Mouse (Mus musculus): ENCODE results near the gene Fam117b. TPM values are rescaled to one million over a fixed set of nuclear protein-coding genes. Genes with fewer than 3 reads are reported as not detected.

Fam117b gene
- total RNA-seq, 4 experiments from 2014 or later: 39.3 to 54.0 (median 45.2) TPM

DNA sequence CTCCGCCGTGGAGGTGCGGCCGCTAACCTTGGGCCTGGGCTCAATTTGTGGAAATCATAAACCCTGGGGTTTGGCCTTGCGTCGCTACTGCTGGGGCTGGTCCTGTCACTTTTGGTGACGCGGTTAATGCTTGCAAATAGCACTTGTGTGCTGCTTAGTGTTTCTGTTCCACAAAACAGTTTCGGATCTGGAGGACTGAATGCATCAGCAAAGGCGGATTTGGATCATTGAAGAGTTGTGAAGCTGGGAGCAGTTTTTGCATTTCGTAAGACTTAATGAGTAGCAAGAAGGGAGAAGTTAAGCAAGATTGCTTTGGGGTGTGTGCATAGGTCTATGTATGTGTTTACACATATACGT, 1.0 kb downstream of the Fam117b start:
- DNase-seq: no peak

DNA sequence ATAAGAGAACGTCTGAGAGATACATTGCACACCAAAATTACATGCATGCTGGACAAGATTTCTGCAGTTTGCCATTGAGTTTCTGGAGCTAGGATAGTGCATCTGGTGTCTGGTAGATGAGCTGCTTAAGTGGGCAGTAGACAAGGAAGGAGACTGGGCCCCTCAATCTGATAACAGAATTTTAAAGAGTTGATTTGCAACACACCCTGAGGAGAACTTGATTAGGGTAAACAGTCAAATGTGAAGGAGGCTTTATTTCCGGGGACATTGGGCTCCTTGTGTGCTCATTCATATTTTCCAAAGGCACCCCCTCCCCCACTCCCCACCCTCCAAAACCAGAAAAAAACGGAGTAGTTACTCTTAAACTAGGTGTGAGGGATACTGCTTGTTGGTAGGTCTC, 2.0 kb downstream of the Fam117b start:
- no peak for DNase-seq

- no peak for DNase-seq
Measured at GRCm38 (mm10) chr1:59915843-59916610, 3.2 kb downstream of the Fam117b start.

DNA sequence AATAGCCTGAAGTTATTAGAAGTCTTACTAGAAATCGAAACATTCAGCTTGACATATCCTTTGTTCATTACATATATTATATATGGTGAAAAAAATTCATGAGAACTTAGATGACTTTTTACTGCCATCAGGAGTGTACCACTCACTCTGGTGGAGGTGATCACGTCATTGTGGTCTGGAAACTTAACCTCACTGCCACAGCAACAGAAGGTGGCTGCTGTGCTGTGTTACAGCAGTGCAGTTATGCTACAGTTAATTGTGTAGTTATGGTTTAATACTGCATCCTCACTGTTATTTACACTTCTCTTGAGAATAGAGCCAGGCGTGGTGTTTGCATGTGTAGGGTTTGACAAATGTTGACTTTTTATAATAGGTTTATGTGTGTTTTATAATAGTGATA, 4.6 kb downstream of the Fam117b start:
- no peak for DNase-seq

DNA sequence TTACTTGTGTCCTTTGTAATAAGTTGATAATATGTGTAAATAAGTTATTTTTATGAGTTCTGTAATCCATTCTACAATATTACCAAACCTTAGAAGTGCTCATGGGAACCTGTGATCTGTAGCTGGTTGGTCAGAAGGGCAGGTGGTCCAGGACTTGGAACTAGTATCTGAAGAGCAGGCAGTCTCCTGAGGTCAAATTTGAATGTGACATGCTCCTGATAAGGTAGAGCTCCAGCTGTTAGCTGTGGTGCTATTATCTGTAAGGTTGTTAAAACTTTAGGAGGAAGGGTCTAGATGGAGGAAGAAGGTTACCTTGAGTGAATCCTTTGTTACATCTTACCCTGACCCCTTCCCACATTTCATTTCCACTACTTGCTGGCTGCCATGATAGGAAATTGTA, 5.3 kb downstream of the Fam117b start:
- DNase-seq: no peak

DNA sequence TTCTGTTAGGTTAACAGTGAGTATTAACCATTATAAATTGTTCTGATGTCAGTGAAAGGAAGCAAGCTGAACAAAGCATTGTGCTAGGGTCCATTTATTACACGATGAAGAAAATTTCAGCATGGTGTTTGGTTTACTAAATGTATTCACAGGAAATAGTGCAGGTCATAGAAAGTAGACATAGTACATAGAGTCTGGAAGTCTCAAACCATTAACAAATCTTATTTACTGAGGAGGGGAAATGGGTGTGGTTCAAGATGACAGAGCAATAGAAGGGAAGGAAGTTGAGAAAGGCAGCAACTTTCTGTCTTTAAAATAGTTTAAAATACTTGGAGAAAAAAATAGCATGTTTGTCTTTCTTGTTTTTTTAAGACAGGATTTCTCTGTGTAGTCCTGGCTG, 10.4 kb downstream of the Fam117b start:
- no peak for DNase-seq

GRCm38 (mm10) chr1:59923673-59924072, 10.9 kb downstream of the Fam117b start:
- no peak for DNase-seq

GRCm38 (mm10) chr1:59924411-59924810, 11.6 kb downstream of the Fam117b start:
- no peak for DNase-seq

DNA sequence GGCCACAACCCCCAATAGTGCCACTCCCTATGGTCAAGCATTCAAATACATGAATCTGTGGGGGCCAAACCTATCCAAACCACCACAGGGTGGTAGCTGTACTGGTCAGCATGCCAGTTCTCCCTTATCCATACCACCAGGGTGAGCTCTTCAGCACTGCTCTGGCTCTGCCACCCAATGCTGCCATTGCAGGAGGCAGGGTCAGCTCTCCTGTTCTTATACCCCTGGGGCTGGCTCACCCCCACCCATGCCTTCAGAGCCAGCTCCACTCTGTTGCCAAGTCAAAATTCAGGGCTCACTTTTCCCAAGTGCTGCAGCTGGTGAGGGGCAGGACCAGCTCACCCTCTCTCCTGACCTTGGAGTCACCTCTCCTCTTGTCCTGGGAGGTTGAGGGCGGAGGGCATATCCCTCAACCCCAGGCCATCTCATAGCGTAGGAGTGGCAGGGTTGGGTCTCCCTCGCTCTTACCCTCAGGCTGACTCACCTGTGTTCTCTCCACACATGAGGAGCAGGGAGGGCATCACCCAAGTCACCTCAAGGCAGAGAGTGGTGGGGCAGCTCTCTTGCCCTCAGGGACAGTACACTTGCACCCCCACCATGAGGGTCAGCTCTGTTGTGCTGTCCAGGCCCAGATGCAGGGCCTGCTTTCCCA, 13.3 kb downstream of the Fam117b start:
- no peak for DNase-seq

DNA sequence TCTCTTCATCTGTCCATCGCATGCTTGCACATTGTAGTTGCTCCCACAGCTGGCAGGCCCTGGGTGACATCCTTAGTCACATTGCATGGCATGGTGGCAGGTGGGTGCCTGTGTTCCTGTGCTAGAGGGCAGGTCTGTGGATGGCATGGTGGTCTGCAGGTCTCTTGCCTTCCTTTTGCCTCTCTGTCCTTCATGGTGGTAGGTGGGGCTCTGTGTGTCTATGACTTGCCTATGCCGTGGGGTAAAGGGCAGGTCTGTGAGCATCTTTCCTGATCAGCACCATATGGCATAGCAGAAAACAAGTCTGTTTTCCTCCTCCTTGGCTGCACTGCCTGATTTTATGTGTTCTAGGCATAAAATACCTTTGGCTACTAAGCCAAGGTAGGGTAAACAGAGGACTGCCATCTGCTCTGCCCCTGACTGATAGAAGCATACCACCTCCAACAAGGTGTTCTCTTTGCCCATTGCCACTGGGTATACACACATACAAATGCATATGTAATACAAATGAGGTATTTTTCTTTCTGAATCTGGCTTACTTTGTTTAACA, 14.4 kb downstream of the Fam117b start:
- no peak for DNase-seq

DNA sequence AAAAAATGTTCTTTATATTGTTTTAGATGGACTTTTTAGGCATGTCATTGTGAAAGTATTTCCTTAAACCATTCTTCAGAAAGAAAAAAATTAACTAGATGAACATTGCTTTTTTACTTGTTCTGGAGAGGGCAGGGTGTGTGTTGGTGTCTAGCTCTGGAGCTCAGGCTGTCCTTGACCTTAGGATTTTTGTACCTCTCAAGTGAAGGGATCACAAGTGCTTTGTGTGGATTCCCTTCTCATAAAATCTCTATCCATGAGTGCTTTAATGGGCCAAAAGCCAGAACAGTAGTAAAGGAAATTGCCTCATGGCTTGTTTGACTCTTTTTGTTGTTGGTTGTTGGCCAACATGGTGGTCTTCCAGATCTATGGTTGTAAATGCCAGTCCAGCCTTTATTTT, 18.1 kb downstream of the Fam117b start:
- DNase-seq: no peak

- DNase-seq: no peak
Measured at GRCm38 (mm10) chr1:59932991-59933390, 20.2 kb downstream of the Fam117b start.

DNA sequence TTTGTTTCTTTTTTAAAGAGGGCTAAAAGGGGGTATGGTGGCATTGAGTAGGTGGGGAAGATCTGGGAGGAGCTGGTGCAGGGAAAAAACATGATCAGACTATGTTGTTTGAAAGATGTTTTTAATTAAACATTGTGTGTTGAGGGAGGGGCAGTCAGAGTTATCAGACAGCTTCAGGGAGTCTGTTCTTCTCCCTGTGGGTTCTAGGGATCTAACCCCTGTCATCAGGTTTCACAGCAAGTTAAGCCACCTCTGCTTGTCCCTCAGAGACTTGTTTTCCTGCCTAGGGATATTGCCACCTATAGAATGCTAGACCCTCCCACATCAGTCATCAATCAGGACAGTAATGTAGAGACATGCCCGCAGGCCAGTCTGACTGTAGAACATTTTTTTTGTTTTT, 28.3 kb downstream of the Fam117b start:
- no peak for DNase-seq

- no peak for DNase-seq
Measured at GRCm38 (mm10) chr1:59942057-59942790, 29.4 kb downstream of the Fam117b start.

- DNase-seq: no peak
Measured at GRCm38 (mm10) chr1:59943825-59944224, 31.0 kb downstream of the Fam117b start.

GRCm38 (mm10) chr1:59945969-59946368, 33.2 kb downstream of the Fam117b start:
- no peak for DNase-seq

- no peak for DNase-seq
Measured at GRCm38 (mm10) chr1:59947509-59947908, 34.7 kb downstream of the Fam117b start.

DNA sequence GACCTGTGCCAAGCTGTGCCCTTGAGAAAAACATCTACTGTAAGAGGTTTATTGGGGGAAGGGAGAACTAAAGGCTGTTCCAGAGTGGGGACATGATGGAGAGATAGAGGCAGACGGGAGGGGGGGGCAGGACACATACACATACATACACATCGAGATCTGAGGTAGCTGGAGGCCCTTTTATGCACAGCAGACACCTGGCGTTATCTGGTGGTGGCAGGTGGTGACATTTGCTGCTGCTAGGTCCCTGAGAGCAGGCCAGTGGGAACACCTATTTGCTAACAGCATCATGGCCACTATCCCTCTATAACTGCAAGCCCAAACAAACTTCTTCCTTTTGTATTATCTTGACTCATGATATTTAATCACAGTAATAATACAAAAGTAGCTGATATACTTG, 44.4 kb downstream of the Fam117b start:
- no peak for DNase-seq

DNA sequence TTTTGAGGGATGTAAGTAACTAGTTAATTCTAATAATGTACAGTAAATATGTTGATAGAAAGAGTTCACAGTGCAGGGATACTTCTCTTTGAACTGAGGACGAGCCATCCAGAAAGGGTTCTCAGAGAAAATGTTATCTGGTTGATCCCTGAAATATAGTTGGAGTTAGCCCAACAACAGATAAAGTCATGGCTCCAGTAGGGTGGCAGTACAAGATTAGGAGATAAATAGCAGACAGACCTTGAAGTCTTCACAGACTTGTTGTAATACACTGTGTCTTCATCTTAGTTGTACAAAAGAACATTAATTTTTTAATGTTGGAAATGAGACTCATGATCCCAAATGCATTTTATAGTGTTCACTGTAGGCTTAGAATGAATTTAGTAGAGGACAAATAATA, 47.1 kb downstream of the Fam117b start:
- DNase-seq: no peak

DNA sequence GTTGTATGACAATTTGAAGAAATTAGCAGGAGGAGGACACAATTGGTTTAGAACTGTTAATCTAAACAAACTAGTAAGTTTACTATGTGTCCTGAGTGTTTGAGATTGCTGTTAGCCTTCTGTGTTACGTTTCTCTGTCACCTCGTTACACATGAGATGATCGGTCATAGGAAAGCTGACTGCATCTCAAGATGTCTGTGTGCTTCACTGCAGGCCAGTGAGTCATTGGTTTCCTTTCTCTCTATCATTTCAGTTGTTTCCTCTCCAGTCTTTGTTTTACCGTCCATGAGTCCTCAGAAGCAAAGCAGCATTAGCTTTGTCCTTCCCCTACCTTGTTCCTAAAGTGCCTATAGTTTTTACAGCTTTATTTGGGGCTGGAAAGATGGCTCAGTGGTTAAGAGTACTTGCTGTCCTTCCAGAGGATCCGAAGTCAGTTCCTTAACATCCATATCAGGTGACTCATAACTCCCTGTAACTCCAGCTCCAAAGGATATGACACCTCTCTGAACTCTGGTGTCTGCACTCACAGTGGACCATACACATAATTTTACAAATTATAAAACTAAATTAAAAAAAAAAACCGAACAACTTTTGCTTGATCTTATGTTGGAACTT, 53.5 kb downstream of the Fam117b start:
- no peak for DNase-seq

DNA sequence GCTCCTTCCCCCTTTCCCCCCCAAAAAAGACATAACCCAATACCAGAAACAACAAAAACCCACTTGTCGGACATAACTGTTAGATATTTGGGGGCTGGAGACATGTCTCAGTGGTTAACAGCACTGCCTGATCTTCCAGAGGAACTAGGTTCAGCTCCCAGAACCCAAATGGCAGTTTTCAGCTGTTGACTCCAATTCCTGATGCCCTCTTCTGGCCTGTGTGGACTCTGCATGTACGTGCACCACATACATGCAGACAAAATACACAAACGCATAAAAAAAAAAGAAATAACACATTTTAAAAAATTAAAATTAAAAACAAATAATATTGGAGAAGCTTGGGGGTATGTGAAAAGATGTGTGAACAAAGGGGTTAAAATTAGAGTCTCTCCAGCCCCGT, 54.5 kb downstream of the Fam117b start:
- peak; percentile 12 for DNase-seq

- no peak for DNase-seq
Measured at GRCm38 (mm10) chr1:59986626-59987025, 73.8 kb downstream of the Fam117b start.
